Mouse (Mus musculus) fat pad, adult 2 months (tissue): ENCODE data around the gene Lypd5.

Source experiments
- DNase-seq: peaks from one replicate; pipeline ENCODE4 v3.0.0-alpha.2; 2011; ENCODE audit warnings: low read depth, low spot score; ENCODE audit errors: extremely low read depth

The Lypd5 gene

GRCm38 (mm10) chr7:24359269-24359668 is 10.3 kb downstream of the Lypd5 start:
- DNase-seq = no peak

- no peak for DNase-seq
Measured at GRCm38 (mm10) chr7:24361001-24361400, 12.0 kb downstream of the Lypd5 start.

- no peak for DNase-seq
Measured at GRCm38 (mm10) chr7:24363228-24363627, 14.2 kb downstream of the Lypd5 start.

- DNase-seq = no peak
Measured at GRCm38 (mm10) chr7:24364827-24365226, 15.8 kb downstream of the Lypd5 start.

- DNase-seq = no peak
Measured at GRCm38 (mm10) chr7:24365258-24366014, 16.4 kb downstream of the Lypd5 start.

GRCm38 (mm10) chr7:24366716-24367632 is 18.0 kb downstream of the Lypd5 start:
- no peak for DNase-seq

GRCm38 (mm10) chr7:24368226-24368625 is 19.2 kb downstream of the Lypd5 start:
- no peak for DNase-seq

- DNase-seq = no peak
Measured at GRCm38 (mm10) chr7:24368946-24369345, 19.9 kb downstream of the Lypd5 start.

GRCm38 (mm10) chr7:24369731-24370541 is 20.9 kb downstream of the Lypd5 start, which contains the start of gene Kcnn4:
Kcnn4 (plus strand) TSS chr7:24370263.
- no peak for DNase-seq

- no peak for DNase-seq
Measured at GRCm38 (mm10) chr7:24371012-24371808, 22.2 kb downstream of the Lypd5 start.

- no peak for DNase-seq
Measured at GRCm38 (mm10) chr7:24371809-24372145, 22.8 kb downstream of the Lypd5 start.

- no peak for DNase-seq
Measured at GRCm38 (mm10) chr7:24372300-24372699, 23.3 kb downstream of the Lypd5 start.

GRCm38 (mm10) chr7:24372786-24373185 is 23.8 kb downstream of the Lypd5 start:
- DNase-seq = no peak

- DNase-seq = no peak
Measured at GRCm38 (mm10) chr7:24373538-24374379, 24.8 kb downstream of the Lypd5 start.

GRCm38 (mm10) chr7:24376456-24376855 is 27.5 kb downstream of the Lypd5 start:
- no peak for DNase-seq

GRCm38 (mm10) chr7:24377091-24377865 is 28.3 kb downstream of the Lypd5 start:
- no peak for DNase-seq

GRCm38 (mm10) chr7:24378049-24378701 is 29.2 kb downstream of the Lypd5 start:
- DNase-seq = no peak

GRCm38 (mm10) chr7:24379934-24380333 is 30.9 kb downstream of the Lypd5 start:
- DNase-seq = no peak
